ENCODE assay signal across 1 mouse cellular context in the genomic region with DNA sequence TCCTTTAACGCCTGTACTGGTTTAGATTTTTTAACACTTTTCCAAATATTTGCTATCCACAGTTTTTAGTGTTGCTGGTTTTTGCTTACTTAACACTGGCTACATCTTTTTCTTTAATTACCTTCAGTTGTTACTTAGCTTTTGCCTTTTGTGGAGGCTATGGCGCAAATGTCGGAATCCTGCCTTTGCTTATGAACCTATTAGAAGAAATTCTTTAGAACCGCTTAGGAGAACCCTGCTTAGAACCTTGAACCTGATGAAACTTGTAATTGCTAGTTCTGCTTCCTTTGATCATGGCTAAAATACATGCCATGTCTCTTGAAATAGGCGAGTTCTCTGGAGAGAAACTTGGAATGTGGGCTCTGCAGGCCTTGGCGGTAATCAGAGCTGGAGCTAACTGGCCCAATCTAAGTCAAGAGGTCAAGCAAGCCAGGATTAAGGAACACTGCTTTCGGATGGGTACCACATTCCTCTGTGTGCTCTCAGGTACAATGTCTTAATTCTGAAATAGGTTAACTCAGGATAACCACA.
A peak's percentile ranks its signal among the peaks of the same experiment; 100 is the strongest.
TF ChIP-seq lines count a peak whose summit lies in the region.

No protein-coding gene starts in this region.

TF ChIP-seq in CH12.LX, 34 proteins besides CTCF, POLR2A, EP300 and RAD21 (continued from another document):
- TF ChIP-seq UBTF (IDR thresholded peaks at IDR 0.05; ENCODE audit: low read depth, low read length) (no peak), MYC (IDR thresholded peaks at IDR 0.05; ENCODE audit: low read depth, low read length) (peak; percentile 27; the same call in 1 of the 2 replicates), SIN3A (IDR thresholded peaks at IDR 0.05; ENCODE audit: low read length) (peak; percentile 50; the same call in 1 of the 2 replicates), NRF1 (IDR thresholded peaks at IDR 0.05; ENCODE audit: low read depth, low read length) (no peak), HCFC1 (IDR thresholded peaks at IDR 0.05; ENCODE audit: low read depth, low read length) (no peak; the same call in 1 of the 2 replicates), MXI1 (IDR thresholded peaks at IDR 0.05; ENCODE audit: low read depth, low read length) (peak; percentile 3; the same call in 1 of the 2 replicates), CHD1 (IDR thresholded peaks at IDR 0.05; ENCODE audit: low read depth, low read length) (peak; percentile 96), ZMIZ1 (IDR thresholded peaks at IDR 0.05; ENCODE audit: low read depth, low read length) (peak; percentile 73; the same call in 1 of the 2 replicates), MEF2A (IDR thresholded peaks at IDR 0.05; ENCODE audit: borderline replicate concordance, low read depth, low read length) (no peak)
